ENCODE assay signal across 8 mouse cellular contexts in genomic region chr6:54126225-54126992, GRCm38 (mm10).
DNase-seq lines count a peak whose midpoint lies in the region; ATAC-seq lines count a peak whose summit lies in the region.

No protein-coding gene starts in this region.

- DNase-seq in frontal cortex, postnatal 10 days (ENCODE audit: low spot score in 2 of 2), result peak; percentile 52 to 54
- DNase-seq in frontal cortex, postnatal 25 days (ENCODE audit: low spot score in 2 of 2), result no peak
- peak; percentile 26 for DNase-seq in urinary bladder, postnatal 14 days (ENCODE audit: low spot score)
- DNase-seq in urinary bladder, postnatal 10 days (ENCODE audit: low spot score), result no peak
- peak; percentile 11 to 22 for DNase-seq in layer of hippocampus, adult 8-10 months (ENCODE audit: low spot score in 2 of 2)
- no peak for DNase-seq in spleen, postnatal 10 days (ENCODE audit: low spot score in 2 of 2)
- DNase-seq in kidney, postnatal 10 days, result no peak

- no peak for ATAC-seq in inflammation-experienced regulatory T-cells, adult 6 months

Comparison
In these comparisons a context has a peak if more than half of its experiments do, and no peak if none do; other contexts are left out.
1. DNase-seq: peak in frontal cortex, postnatal 10 days (2 of 2), urinary bladder, postnatal 14 days (single experiment) and layer of hippocampus, adult 8-10 months (2 of 2); none in frontal cortex, postnatal 25 days (0 of 2), urinary bladder, postnatal 10 days (single experiment), spleen, postnatal 10 days (0 of 2) and kidney, postnatal 10 days (single experiment).